Mouse (Mus musculus) embryonic facial prominence, embryonic 12.5 days (tissue): ENCODE measurements around the gene 2810004N23Rik. TPM values are rescaled to one million over a fixed set of nuclear protein-coding genes. Genes with fewer than 3 reads are reported as not detected.

Experiments
- ATAC-seq: fragments of 200-750 bp; cut with Nextera tagmentation; 2 replicates; pipeline ENCODE4 v1.8.0; 2017; ENCODE audit not compliant: insufficient number of reproducible peaks, insufficient read depth, low FRiP score, low TSS enrichment
- H3K27ac ChIP-seq: fragments of 300-500 bp; sonication (generic); 2 replicates; pipeline ENCODE4 v1.5.1; 2016; ENCODE audit warnings: mild to moderate bottlenecking
- H3K27me3 ChIP-seq: fragments of 300-500 bp; sonication (generic); 2 replicates; pipeline ENCODE4 v1.6.1; 2016; ENCODE audit warnings: mild to moderate bottlenecking, moderate library complexity
- H3K36me3 ChIP-seq: fragments of 300-500 bp; sonication (generic); 2 replicates; pipeline ENCODE4 v1.6.1; 2016; ENCODE audit warnings: mild to moderate bottlenecking
- H3K4me1 ChIP-seq: fragments of 300-500 bp; sonication (generic); 2 replicates; pipeline ENCODE4 v1.6.1; 2016
- H3K4me2 ChIP-seq: fragments of 300-500 bp; sonication (generic); replicated peaks from 2 replicates; pipeline ENCODE4 v1.6.1; 2016; ENCODE audit warnings: mild to moderate bottlenecking, moderate library complexity
- H3K4me3 ChIP-seq: fragments of 300-500 bp; sonication (generic); 2 replicates; pipeline ENCODE4 v1.5.1; 2016; ENCODE audit warnings: mild to moderate bottlenecking
- H3K9ac ChIP-seq: fragments of 300-500 bp; sonication (generic); 2 replicates; pipeline ENCODE4 v1.6.1; 2016; ENCODE audit warnings: mild to moderate bottlenecking, moderate library complexity
- H3K9me3 ChIP-seq: fragments of 300-500 bp; sonication (generic); 2 replicates; pipeline ENCODE4 v1.6.1; 2016; ENCODE audit warnings: mild to moderate bottlenecking, moderate library complexity
- WGBS: fragments of 180-500 bp; shearing (Covaris S2); methylation state at CpG from one replicate; pipeline ENCODE4 v1.1.7; 2016; 5-methylcytosine and 5-hydroxymethylcytosine counted together
- polyA plus RNA-seq: library from polyadenylated mRNA; unstranded; fragments of >200 nt; fragmentation: Nextera tagmentation; extraction: Ambion mirVana; gene quantifications from 2 replicates; pipeline ENCODE4 v1.2.1, GENCODE M21; 2016

Gene 2810004N23Rik
- polyA plus RNA-seq, 1 experiment from 2014 or later, result 53.5 TPM

GRCm38 (mm10) chr8:124793661-124794485, 69.0 kb downstream of the 2810004N23Rik start:
- peak overlapping the region; percentile 69 for H3K4me3 ChIP-seq
- no peak overlapping the region for H3K9ac ChIP-seq
- peak overlapping the region; percentile 100 for H3K4me2 ChIP-seq
- no peaks in the 10 kb centered on the region for H3K9me3 ChIP-seq
- under 1% methylated on average over 80 of the region's 81 CpGs for WGBS
- peak; percentile 7; the same call in 1 of the 2 replicates for ATAC-seq
- H3K27ac ChIP-seq, result no peak overlapping the region
- H3K36me3 ChIP-seq, result no peaks in the 10 kb centered on the region
- H3K27me3 ChIP-seq, result peaks cover 75% of the 10 kb centered on the region
- H3K4me1 ChIP-seq, result peaks cover 18% of the 10 kb centered on the region

DNA sequence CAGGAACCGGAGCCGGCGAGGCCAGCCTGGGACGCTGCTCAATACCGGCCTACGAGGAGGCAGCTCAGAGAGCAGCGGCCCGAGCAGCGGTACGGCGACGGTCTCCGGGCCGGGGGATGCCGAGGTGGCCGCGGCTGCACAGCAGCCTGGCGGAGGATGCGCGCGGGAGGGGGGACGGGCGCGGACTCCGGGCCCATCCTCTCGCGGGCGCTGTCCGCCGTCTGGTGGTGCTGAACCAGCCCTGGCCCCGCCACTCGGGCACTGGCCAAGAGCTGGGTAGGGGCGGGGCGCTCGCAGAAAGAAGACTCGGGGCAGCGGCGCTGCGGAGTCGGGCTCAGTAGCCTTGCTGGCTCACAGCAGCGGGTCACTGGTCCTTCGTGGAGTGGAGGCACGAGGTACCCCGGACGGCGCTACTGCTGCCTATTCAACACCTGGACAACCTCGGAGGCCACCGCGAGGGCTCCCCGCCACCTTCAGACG, 69.7 kb downstream of the 2810004N23Rik start:
- Histone ChIP-seq H3K4me1 (peaks cover 18% of the 10 kb centered on the region), H3K27me3 (peaks cover 69% of the 10 kb centered on the region), H3K9me3 (no peaks in the 10 kb centered on the region), H3K9ac (peak overlapping the region; percentile 48; the same call in 1 of the 2 replicates), H3K36me3 (no peaks in the 10 kb centered on the region), H3K4me2 (peak overlapping the region; percentile 100), H3K4me3 (peak overlapping the region; percentile 69), H3K27ac (peak overlapping the region; percentile 46; the same call in 1 of the 2 replicates)
- peak; percentile 87 for ATAC-seq
- WGBS, result under 1% methylated on average over 39 of the region's 51 CpGs

DNA sequence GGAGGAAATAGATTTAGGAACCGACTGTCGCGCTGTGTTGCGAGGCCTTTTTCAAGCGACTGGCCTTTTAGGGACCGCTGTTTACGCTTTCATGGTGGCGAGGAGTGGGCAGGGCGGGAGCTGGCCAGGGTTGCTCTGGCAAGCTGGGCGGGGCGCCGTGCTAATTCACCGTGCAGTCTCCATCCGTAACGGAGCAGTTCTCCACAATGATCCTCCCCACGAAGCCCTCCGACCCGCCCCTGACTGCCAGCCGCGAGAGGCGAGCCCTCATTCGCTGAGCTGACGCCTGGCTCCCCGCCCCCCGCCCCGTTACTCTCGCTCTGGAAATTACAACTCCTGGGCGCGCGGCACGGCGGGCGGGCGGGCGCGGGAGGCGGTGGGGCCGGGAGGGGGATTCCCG, 70.2 kb downstream of the 2810004N23Rik start, which contains the start of gene Trim67:
Gene Trim67 (plus strand): TSS at position 385 of the 400 bp plus-strand sequence.
- under 1% methylated on average over 36 of the region's 39 CpGs for WGBS
- H3K9ac ChIP-seq, result peak within 1 kb of the TSS; percentile 48
- no peaks in the 10 kb centered on the region for H3K36me3 ChIP-seq
- H3K4me2 ChIP-seq, result peak within 1 kb of the TSS; percentile 100
- peak; percentile 87 for ATAC-seq
- no peaks in the 10 kb centered on the region for H3K9me3 ChIP-seq
- peaks cover 69% of the 10 kb centered on the region for H3K27me3 ChIP-seq
- H3K27ac ChIP-seq, result peak within 1 kb of the TSS; percentile 46; the same call in 1 of the 2 replicates
- peaks cover 18% of the 10 kb centered on the region for H3K4me1 ChIP-seq
- peak within 1 kb of the TSS; percentile 69 for H3K4me3 ChIP-seq

- H3K36me3 ChIP-seq, result no peaks in the 10 kb centered on the region
- peaks cover 18% of the 10 kb centered on the region for H3K4me1 ChIP-seq
- no peaks in the 10 kb centered on the region for H3K9me3 ChIP-seq
- peak overlapping the region; percentile 69 for H3K4me3 ChIP-seq
- WGBS, result under 1% methylated on average over 32 of the region's 32 CpGs
- H3K27ac ChIP-seq, result 0 out of 2 replicates have a peak overlapping the region, but pooled peaks have one; percentile 31
- peak overlapping the region; percentile 100 for H3K4me2 ChIP-seq
- peak overlapping the region; percentile 21 for H3K9ac ChIP-seq
- peaks cover 66% of the 10 kb centered on the region for H3K27me3 ChIP-seq
- ATAC-seq, result no peak
These were observed 70.7 kb downstream of the 2810004N23Rik start for GRCm38 (mm10) chr8:124792186-124792585.

DNA sequence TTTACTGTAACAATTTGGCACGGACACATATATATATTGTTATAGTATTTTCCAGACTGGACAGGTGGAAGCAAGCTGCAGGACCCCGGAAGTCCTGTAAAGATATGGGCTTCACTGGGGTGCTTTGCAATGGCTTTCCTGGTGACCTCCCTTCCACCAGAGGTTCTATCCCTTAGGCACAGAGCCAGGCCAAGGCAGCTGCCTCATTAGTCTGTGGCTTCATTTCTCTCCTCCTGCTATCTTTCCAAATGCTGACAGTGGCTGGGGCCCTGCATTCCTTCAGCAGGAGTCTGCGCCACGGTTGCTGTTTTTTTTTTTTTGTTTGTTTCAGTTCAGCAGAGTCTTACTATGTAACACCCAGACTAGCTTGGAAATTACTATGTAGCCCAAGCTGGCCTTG, 71.2 kb downstream of the 2810004N23Rik start:
- Histone ChIP-seq H3K36me3 (no peaks in the 10 kb centered on the region), H3K4me3 (peak overlapping the region; percentile 69; the same call in 1 of the 2 replicates), H3K4me1 (peaks cover 18% of the 10 kb centered on the region), H3K4me2 (peak overlapping the region; percentile 100), H3K9me3 (no peaks in the 10 kb centered on the region), H3K27me3 (peaks cover 63% of the 10 kb centered on the region), H3K27ac (no peak overlapping the region), H3K9ac (no peak overlapping the region; the same call in 1 of the 2 replicates)
- ATAC-seq, result no peak
- WGBS, result 45% methylated on average over 4 of the region's 4 CpGs

DNA sequence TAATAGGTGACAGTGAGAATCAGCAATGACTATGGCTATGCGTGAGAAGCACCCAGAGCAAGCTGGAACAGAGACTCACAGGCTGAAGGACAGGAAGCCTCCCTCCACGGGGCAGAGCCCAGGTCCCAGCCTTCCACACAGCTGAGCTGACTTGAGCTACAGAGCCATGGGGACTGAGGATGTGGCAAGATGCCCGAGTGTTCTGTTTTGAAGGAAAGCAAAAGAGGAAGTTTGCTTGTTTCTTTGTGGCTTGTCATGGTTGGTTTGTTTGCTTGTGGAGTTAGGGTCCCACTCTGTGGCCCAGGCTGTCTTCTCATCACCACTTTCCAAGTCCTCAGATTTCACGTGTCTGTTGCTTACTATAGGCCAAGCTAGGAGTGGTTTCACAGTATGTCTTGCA, 72.2 kb downstream of the 2810004N23Rik start:
- WGBS, result 77% methylated on average over 4 of the region's 4 CpGs
- Histone ChIP-seq H3K9ac (no peak overlapping the region), H3K27me3 (peaks cover 52% of the 10 kb centered on the region), H3K4me3 (no peak overlapping the region), H3K27ac (no peak overlapping the region), H3K4me2 (no peak overlapping the region), H3K4me1 (peaks cover 18% of the 10 kb centered on the region), H3K9me3 (no peaks in the 10 kb centered on the region), H3K36me3 (no peaks in the 10 kb centered on the region)
- ATAC-seq, result no peak

Other genes starting within 250 kb of the 2810004N23Rik start
- gene 2310022B05Rik, start 199.8 kb downstream of the 2810004N23Rik start, polyA plus RNA-seq, result 32.0 and 32.1 TPM in 2 replicates
- 52.8 and 54.1 TPM in 2 replicates for gene Ttc13, start 141.1 kb downstream of the 2810004N23Rik start, polyA plus RNA-seq
- 33.2 and 35.6 TPM in 2 replicates for gene Arv1, start 141.0 kb downstream of the 2810004N23Rik start, polyA plus RNA-seq
- 6.7 and 8.0 TPM in 2 replicates for gene Fam89a, start 111.3 kb downstream of the 2810004N23Rik start, polyA plus RNA-seq
- gene Trim67, start 70.0 kb downstream of the 2810004N23Rik start, polyA plus RNA-seq, result 1.00 and 1.5 TPM in 2 replicates
- gene Gnpat, start 87 bp downstream of the 2810004N23Rik start, polyA plus RNA-seq, result 110 and 111 TPM in 2 replicates
- 14.6 TPM in 2 replicates for gene Exoc8, start 34.6 kb upstream of the 2810004N23Rik start, polyA plus RNA-seq
- 12.7 and 13.3 TPM in 2 replicates for gene Sprtn, start 34.8 kb upstream of the 2810004N23Rik start, polyA plus RNA-seq
- 15.5 and 15.6 TPM in 2 replicates for gene Egln1, start 86.2 kb upstream of the 2810004N23Rik start, polyA plus RNA-seq
- 138 and 140 TPM in 2 replicates for gene Tsnax, start 149.9 kb upstream of the 2810004N23Rik start, polyA plus RNA-seq
- 2.9 and 3.1 TPM in 2 replicates for gene Disc1, start 191.1 kb upstream of the 2810004N23Rik start, polyA plus RNA-seq